Mouse (Mus musculus) kidney, embryonic 14.5 days (tissue): ENCODE measurements around the gene Reep3. TPM values are rescaled to one million over a fixed set of nuclear protein-coding genes. Genes with fewer than 3 reads are reported as not detected.

Experiments
- ATAC-seq: fragments of 200-750 bp; cut with Nextera tagmentation; 2 replicates; pipeline ENCODE4 v1.8.0; 2017; ENCODE audit warnings: moderate number of reproducible peaks, mild to moderate bottlenecking, moderate TSS enrichment, moderate library complexity; ENCODE audit not compliant: low FRiP score, low TSS enrichment
- H3K27ac ChIP-seq: fragments of 300-500 bp; sonication (generic); 2 replicates; pipeline ENCODE4 v1.5.1; 2014; ENCODE audit warnings: low read depth, mild to moderate bottlenecking, low read length, moderate library complexity, mixed read lengths
- H3K27me3 ChIP-seq: fragments of 300-500 bp; sonication (generic); 2 replicates; pipeline ENCODE4 v1.6.1; 2014; ENCODE audit warnings: mild to moderate bottlenecking, low read length; ENCODE audit not compliant: control insufficient read depth, insufficient read depth
- H3K36me3 ChIP-seq: fragments of 300-500 bp; sonication (generic); 2 replicates; pipeline ENCODE4 v1.6.1; 2014; ENCODE audit warnings: low read length, mixed read lengths; ENCODE audit not compliant: control insufficient read depth, insufficient read depth
- H3K4me1 ChIP-seq: fragments of 300-500 bp; sonication (generic); 2 replicates; pipeline ENCODE4 v1.6.1; 2014; ENCODE audit warnings: low read length, mixed read lengths; ENCODE audit not compliant: control insufficient read depth, insufficient read depth
- H3K4me2 ChIP-seq: fragments of 300-500 bp; sonication (generic); replicated peaks from 2 replicates; pipeline ENCODE4 v1.6.1; 2014; ENCODE audit warnings: low read depth, mild to moderate bottlenecking, low read length
- H3K4me3 ChIP-seq: fragments of 300-500 bp; sonication (generic); 2 replicates; pipeline ENCODE4 v1.5.1; 2014; ENCODE audit warnings: mild to moderate bottlenecking, low read length
- H3K9ac ChIP-seq: fragments of 300-500 bp; sonication (generic); 2 replicates; pipeline ENCODE4 v1.6.1; 2014; ENCODE audit warnings: low read depth, mild to moderate bottlenecking, low read length, moderate library complexity
- H3K9me3 ChIP-seq: fragments of 300-500 bp; sonication (generic); 2 replicates; pipeline ENCODE4 v1.6.1; 2016; ENCODE audit warnings: low read length; ENCODE audit not compliant: control insufficient read depth
- WGBS: fragments of 180-500 bp; shearing (Covaris S2); extraction: QIAGEN DNeasy Blood & Tissue Kit; methylation state at CpG from one replicate; pipeline ENCODE4 v1.1.7; 2014; 5-methylcytosine and 5-hydroxymethylcytosine counted together
- polyA plus RNA-seq: library from polyadenylated mRNA; unstranded; fragments of >200 nt; fragmentation: Nextera tagmentation; extraction: Ambion mirVana; gene quantifications from 2 replicates; pipeline ENCODE4 v1.2.1, GENCODE M21; 2014

The Reep3 gene
- polyA plus RNA-seq, 1 experiment from 2014 or later, result 50.6 TPM

GRCm38 (mm10) chr10:67045192-67045899, 51.4 kb downstream of the Reep3 start:
- 66% methylated on average over 12 of the region's 12 CpGs for WGBS

GRCm38 (mm10) chr10:67044346-67044745, 52.4 kb downstream of the Reep3 start:
- H3K36me3 ChIP-seq, result no peaks in the 10 kb centered on the region
- H3K4me1 ChIP-seq, result peaks cover 20% of the 10 kb centered on the region
- H3K4me3 ChIP-seq, result no peak overlapping the region
- no peak overlapping the region for H3K9ac ChIP-seq
- no peak for ATAC-seq
- H3K4me2 ChIP-seq, result no peak overlapping the region
- H3K9me3 ChIP-seq, result no peaks in the 10 kb centered on the region
- 39% methylated on average over 5 of the region's 5 CpGs for WGBS
- no peaks in the 10 kb centered on the region for H3K27me3 ChIP-seq
- no peak overlapping the region for H3K27ac ChIP-seq

More at GRCm38 (mm10) chr10:67045192-67045899, 51.4 kb downstream of the Reep3 start:
- no peak for ATAC-seq
- no peaks in the 10 kb centered on the region for H3K36me3 ChIP-seq
- H3K27ac ChIP-seq, result no peak overlapping the region
- no peaks in the 10 kb centered on the region for H3K27me3 ChIP-seq
- H3K4me1 ChIP-seq, result peaks cover 19% of the 10 kb centered on the region
- no peak overlapping the region for H3K9ac ChIP-seq
- no peak overlapping the region for H3K4me3 ChIP-seq
- H3K4me2 ChIP-seq, result no peak overlapping the region
- H3K9me3 ChIP-seq, result no peaks in the 10 kb centered on the region

GRCm38 (mm10) chr10:67043236-67043635, 53.5 kb downstream of the Reep3 start:
- Histone ChIP-seq H3K27ac (no peak overlapping the region), H3K9me3 (no peaks in the 10 kb centered on the region), H3K27me3 (no peaks in the 10 kb centered on the region), H3K4me2 (no peak overlapping the region), H3K4me1 (peaks cover 23% of the 10 kb centered on the region), H3K9ac (no peak overlapping the region), H3K4me3 (no peak overlapping the region), H3K36me3 (no peaks in the 10 kb centered on the region)
- WGBS, result 69% methylated on average over 7 of the region's 7 CpGs
- ATAC-seq, result no peak

GRCm38 (mm10) chr10:67040410-67040809, 56.3 kb downstream of the Reep3 start:
- H3K36me3 ChIP-seq, result no peaks in the 10 kb centered on the region; the same call in 1 of the 2 replicates
- no peak for ATAC-seq
- no peak overlapping the region for H3K27ac ChIP-seq
- no peaks in the 10 kb centered on the region for H3K9me3 ChIP-seq
- peaks cover 17% of the 10 kb centered on the region for H3K4me1 ChIP-seq
- H3K4me3 ChIP-seq, result no peak overlapping the region
- WGBS, result 90% methylated on average over 3 of the region's 3 CpGs
- H3K4me2 ChIP-seq, result no peak overlapping the region
- H3K9ac ChIP-seq, result no peak overlapping the region
- H3K27me3 ChIP-seq, result no peaks in the 10 kb centered on the region

- H3K27ac ChIP-seq, result no peak overlapping the region
- no peak; the same call in 1 of the 2 replicates for ATAC-seq
- H3K9me3 ChIP-seq, result no peaks in the 10 kb centered on the region
- H3K4me1 ChIP-seq, result peaks cover 17% of the 10 kb centered on the region
- H3K4me3 ChIP-seq, result no peak overlapping the region
- H3K4me2 ChIP-seq, result no peak overlapping the region
- no peaks in the 10 kb centered on the region for H3K27me3 ChIP-seq
- H3K9ac ChIP-seq, result no peak overlapping the region
- no peaks in the 10 kb centered on the region; the same call in 1 of the 2 replicates for H3K36me3 ChIP-seq
- 61% methylated on average over 17 of the region's 17 CpGs for WGBS
Observed at GRCm38 (mm10) chr10:67039001-67039400, 57.7 kb downstream of the Reep3 start.

- Histone ChIP-seq H3K36me3 (peaks cover 3% of the 10 kb centered on the region; the same call in 1 of the 2 replicates), H3K9me3 (no peaks in the 10 kb centered on the region), H3K4me2 (no peak overlapping the region), H3K27me3 (no peaks in the 10 kb centered on the region), H3K4me3 (no peak overlapping the region), H3K4me1 (peaks cover 8% of the 10 kb centered on the region; the same call in 1 of the 2 replicates), H3K27ac (no peak overlapping the region), H3K9ac (no peak overlapping the region)
- no peak; the same call in 1 of the 2 replicates for ATAC-seq
- WGBS, result 90% methylated on average over 10 of the region's 10 CpGs
Observed at GRCm38 (mm10) chr10:67036542-67036941, 60.2 kb downstream of the Reep3 start.

GRCm38 (mm10) chr10:67036141-67036540, 60.6 kb downstream of the Reep3 start:
- Histone ChIP-seq H3K9me3 (no peaks in the 10 kb centered on the region), H3K4me2 (no peak overlapping the region), H3K27me3 (no peaks in the 10 kb centered on the region), H3K4me3 (no peak overlapping the region), H3K4me1 (peaks cover 8% of the 10 kb centered on the region; the same call in 1 of the 2 replicates), H3K9ac (no peak overlapping the region), H3K36me3 (peaks cover 3% of the 10 kb centered on the region; the same call in 1 of the 2 replicates), H3K27ac (no peak overlapping the region)
- 85% methylated on average over 5 of the region's 5 CpGs for whole genome bisulfite sequencing
- ATAC-seq, result no peak

GRCm38 (mm10) chr10:67031186-67031585, 65.6 kb downstream of the Reep3 start:
- no peaks in the 10 kb centered on the region for H3K27me3 ChIP-seq
- H3K27ac ChIP-seq, result no peak overlapping the region
- H3K9ac ChIP-seq, result no peak overlapping the region
- no peak overlapping the region for H3K4me2 ChIP-seq
- 55% methylated on average over 7 of the region's 7 CpGs for WGBS
- ATAC-seq, result no peak
- H3K4me3 ChIP-seq, result no peak overlapping the region
- H3K9me3 ChIP-seq, result no peaks in the 10 kb centered on the region
- H3K36me3 ChIP-seq, result peaks cover 8% of the 10 kb centered on the region; the same call in 1 of the 2 replicates
- 0 out of 2 replicates have a peak, but pooled peaks cover 5% of the 10 kb centered on the region for H3K4me1 ChIP-seq

- ATAC-seq, result no peak
- H3K9me3 ChIP-seq, result no peaks in the 10 kb centered on the region
- H3K9ac ChIP-seq, result no peak overlapping the region
- H3K27ac ChIP-seq, result no peak overlapping the region
- H3K4me1 ChIP-seq, result 0 out of 2 replicates have a peak, but pooled peaks cover 5% of the 10 kb centered on the region
- no peak overlapping the region for H3K4me2 ChIP-seq
- WGBS, result 70% methylated on average over 12 of the region's 12 CpGs
- peaks cover 8% of the 10 kb centered on the region; the same call in 1 of the 2 replicates for H3K36me3 ChIP-seq
- H3K4me3 ChIP-seq, result no peak overlapping the region
- no peaks in the 10 kb centered on the region for H3K27me3 ChIP-seq
Observed at GRCm38 (mm10) chr10:67029297-67029696, 67.4 kb downstream of the Reep3 start.
